Mouse (Mus musculus): ENCODE measurements around the gene Azgp1. TPM values are rescaled to one million over a fixed set of nuclear protein-coding genes. Genes with fewer than 3 reads are reported as not detected.
A peak's percentile ranks its signal among the peaks of the same experiment; 100 is the strongest.
"Not testable (repeated sequence)": the region's sequence is repeated elsewhere in the genome, so short reads cannot be mapped to it uniquely, and the experiment has no call there.

Azgp1 gene
- polyA plus RNA-seq (2011; ENCODE audit: insufficient read depth, insufficient read length, low read depth, missing spikeins): not detected in 2 replicates

DNA sequence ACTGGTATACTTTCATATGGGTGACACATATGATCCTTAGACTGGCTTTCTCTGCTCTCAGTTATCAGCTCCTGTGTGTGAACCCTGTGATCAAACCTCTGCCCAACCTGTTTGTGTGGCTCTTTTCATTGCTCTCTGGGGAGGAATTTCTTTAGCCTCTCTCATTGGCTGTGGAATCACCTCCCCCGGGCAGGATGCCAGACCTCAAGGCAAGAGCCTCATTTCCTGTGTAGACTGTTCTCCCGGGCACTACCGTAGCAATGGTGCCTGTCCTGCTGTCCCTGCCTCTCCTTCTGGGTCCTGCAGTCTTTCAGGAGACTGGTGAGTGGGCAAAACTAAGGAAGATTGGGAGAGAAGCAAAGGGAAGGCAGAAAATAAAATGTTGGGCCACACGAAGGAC is at the start of gene Azgp1:
Azgp1 (plus strand) TSS at position 221 of the 400 bp plus-strand sequence.
- TF ChIP-seq CTCF (IDR thresholded peaks at IDR 0.05; ENCODE audit: low read depth, low read length) (no peak), EP300 (IDR thresholded peaks at IDR 0.05; ENCODE audit: insufficient read depth, low read depth, low read length) (no peak), POLR2A (IDR thresholded peaks at IDR 0.05; ENCODE audit: insufficient read depth, low read length) (no peak)
- no peak within 1 kb of the TSS for H3K27ac ChIP-seq (ENCODE audit: insufficient read depth, low read length)

DNA sequence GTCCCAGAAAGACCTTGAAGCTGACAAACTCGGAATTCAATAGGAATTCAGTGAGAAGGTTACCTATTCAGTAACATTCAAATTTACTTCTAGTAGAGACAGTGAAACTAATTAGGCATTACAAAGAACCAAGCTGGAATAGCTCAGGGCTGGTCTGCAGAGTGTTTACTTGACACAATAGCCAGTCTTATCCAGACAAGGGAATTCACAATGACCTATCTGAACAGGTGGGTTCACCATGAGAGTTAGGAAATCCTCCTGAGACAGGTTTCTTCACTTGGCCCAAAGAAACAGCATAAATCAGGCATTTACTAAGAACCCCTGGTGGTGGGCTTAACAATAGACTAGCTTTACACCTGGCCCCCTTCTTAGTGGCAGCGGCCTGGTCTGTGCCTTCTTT is 47.4 kb upstream of the Azgp1 start:
- H3K27ac ChIP-seq (ENCODE audit: insufficient read depth, low read length): peak overlapping the region; percentile 97; the same call in 1 of the 2 replicates
- not testable (repeated sequence) for H3K9me3 ChIP-seq (replicated peaks; ENCODE audit: control insufficient read depth, insufficient read depth, low read length, poor library complexity, severe bottlenecking); H3K9ac ChIP-seq (ENCODE audit: low read depth, poor library complexity, severe bottlenecking); H3K27me3 ChIP-seq (ENCODE audit: control insufficient read depth, insufficient read depth, low read length, poor library complexity, severe bottlenecking); H3K4me1 ChIP-seq (ENCODE audit: control insufficient read depth, insufficient read depth, low read length); H3K4me3 ChIP-seq (ENCODE audit: low read depth, low read length); H3K36me3 ChIP-seq (ENCODE audit: control insufficient read depth, insufficient read depth, low read length, poor library complexity, severe bottlenecking)
- TF ChIP-seq EP300 (IDR thresholded peaks at IDR 0.05; ENCODE audit: insufficient read depth, low read depth, low read length): 0 out of 2 replicates have a peak, but pooled peaks have one; percentile 28

More for the DNA sequence above, at the start of gene Azgp1:
- no peaks in the 10 kb centered on the region for H3K36me3 ChIP-seq (ENCODE audit: control insufficient read depth, insufficient read depth, low read length, poor library complexity, severe bottlenecking)
- no peaks in the 10 kb centered on the region for H3K27me3 ChIP-seq (ENCODE audit: control insufficient read depth, insufficient read depth, low read length, poor library complexity, severe bottlenecking)
- no peak within 1 kb of the TSS for H3K4me3 ChIP-seq (ENCODE audit: low read depth, low read length)
- no peaks in the 10 kb centered on the region for H3K4me1 ChIP-seq (ENCODE audit: control insufficient read depth, insufficient read depth, low read length)
- H3K9ac ChIP-seq (ENCODE audit: low read depth, poor library complexity, severe bottlenecking): no peak within 1 kb of the TSS
- H3K9me3 ChIP-seq (replicated peaks; ENCODE audit: control insufficient read depth, insufficient read depth, low read length, poor library complexity, severe bottlenecking): no peaks in the 10 kb centered on the region

DNA sequence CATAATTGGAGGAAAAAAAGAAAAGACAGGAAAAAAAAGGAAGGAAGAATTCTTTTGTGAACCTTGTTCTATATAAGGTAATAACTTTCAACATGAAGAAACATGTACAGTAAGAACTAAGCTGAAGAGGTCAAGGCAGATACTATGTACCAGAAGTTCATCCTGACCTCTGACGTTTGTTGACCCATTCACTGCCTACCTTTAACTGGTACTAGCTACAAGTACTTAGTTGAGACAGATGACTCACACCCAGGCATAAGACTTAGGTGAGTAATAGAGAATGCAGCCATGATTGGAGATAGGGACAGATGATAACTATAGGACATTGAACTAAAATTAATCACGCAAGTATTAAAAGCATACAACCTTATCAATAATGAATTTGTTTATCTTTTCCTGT is 44.8 kb upstream of the Azgp1 start:
- no peak for TF ChIP-seq POLR2A (IDR thresholded peaks at IDR 0.05; ENCODE audit: insufficient read depth, low read length)
- TF ChIP-seq EP300 (IDR thresholded peaks at IDR 0.05; ENCODE audit: insufficient read depth, low read depth, low read length): no peak
- no peak for TF ChIP-seq CTCF (IDR thresholded peaks at IDR 0.05; ENCODE audit: low read depth, low read length)
- Histone ChIP-seq H3K27ac (ENCODE audit: insufficient read depth, low read length) (no peak overlapping the region), H3K4me1 (ENCODE audit: control insufficient read depth, insufficient read depth, low read length) (no peaks in the 10 kb centered on the region)

DNA sequence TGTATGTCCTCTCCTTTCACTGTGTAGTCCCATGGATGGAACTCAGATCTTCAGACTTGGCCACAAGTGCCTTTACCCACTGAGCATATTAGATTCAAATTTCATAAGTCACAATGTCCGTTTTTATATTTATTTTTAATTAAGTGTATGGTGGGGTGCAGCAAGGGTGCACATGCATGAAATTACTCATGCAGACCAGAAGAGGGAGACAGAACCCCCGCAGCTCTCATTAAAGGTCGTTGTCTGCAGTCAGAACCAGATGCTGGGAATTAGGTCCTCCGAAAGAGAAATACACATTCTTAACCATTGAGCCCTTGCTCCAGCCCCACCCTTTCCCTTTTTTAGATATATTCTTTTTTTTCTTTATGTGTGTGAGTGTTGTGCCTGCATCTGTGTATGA is 44.1 kb upstream of the Azgp1 start:
- 0 out of 2 replicates have a peak, but pooled peaks cover 3% of the 10 kb centered on the region for H3K9me3 ChIP-seq (replicated peaks; ENCODE audit: control insufficient read depth, insufficient read depth, low read length, poor library complexity, severe bottlenecking)
- TF ChIP-seq CTCF (IDR thresholded peaks at IDR 0.05; ENCODE audit: low read depth, low read length): peak; percentile 24
- TF ChIP-seq EP300 (IDR thresholded peaks at IDR 0.05; ENCODE audit: insufficient read depth, low read depth, low read length): no peak
- H3K36me3 ChIP-seq (ENCODE audit: control insufficient read depth, insufficient read depth, low read length, poor library complexity, severe bottlenecking): no peaks in the 10 kb centered on the region; the same call in 1 of the 2 replicates
- no peaks in the 10 kb centered on the region for H3K4me1 ChIP-seq (ENCODE audit: control insufficient read depth, insufficient read depth, low read length)
- H3K27me3 ChIP-seq (ENCODE audit: control insufficient read depth, insufficient read depth, low read length, poor library complexity, severe bottlenecking): no peaks in the 10 kb centered on the region
- no peak overlapping the region for H3K9ac ChIP-seq (ENCODE audit: low read depth, poor library complexity, severe bottlenecking)
- no peak overlapping the region for H3K4me3 ChIP-seq (ENCODE audit: low read depth, low read length)
- H3K27ac ChIP-seq (ENCODE audit: insufficient read depth, low read length): no peak overlapping the region

More for the DNA sequence above, 44.8 kb upstream of the Azgp1 start:
- no peak overlapping the region for H3K9ac ChIP-seq (ENCODE audit: low read depth, poor library complexity, severe bottlenecking)
- no peak overlapping the region for H3K4me3 ChIP-seq (ENCODE audit: low read depth, low read length)
- no peaks in the 10 kb centered on the region; the same call in 1 of the 2 replicates for H3K36me3 ChIP-seq (ENCODE audit: control insufficient read depth, insufficient read depth, low read length, poor library complexity, severe bottlenecking)
- 0 out of 2 replicates have a peak, but pooled peaks cover 3% of the 10 kb centered on the region for H3K9me3 ChIP-seq (replicated peaks; ENCODE audit: control insufficient read depth, insufficient read depth, low read length, poor library complexity, severe bottlenecking)
- H3K27me3 ChIP-seq (ENCODE audit: control insufficient read depth, insufficient read depth, low read length, poor library complexity, severe bottlenecking): no peaks in the 10 kb centered on the region

DNA sequence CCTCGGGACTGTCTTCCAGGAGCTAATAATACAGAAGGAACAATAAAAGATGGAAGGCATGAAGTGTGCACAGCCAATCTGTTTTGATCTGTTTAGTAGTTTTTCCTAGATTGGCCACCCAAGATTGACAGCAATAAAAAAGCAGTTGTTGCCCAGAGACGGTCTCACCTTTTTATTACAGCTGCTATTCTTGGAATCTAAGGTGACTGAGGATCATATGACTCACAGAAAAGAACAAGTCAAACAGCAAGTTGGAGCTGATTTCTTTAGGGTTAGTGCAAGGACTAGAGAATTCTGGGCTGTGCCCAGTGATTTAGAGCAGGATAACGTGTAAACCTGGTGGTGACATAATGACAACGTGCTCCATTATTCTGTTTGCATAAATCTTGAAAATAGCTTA is 40.4 kb upstream of the Azgp1 start:
- Histone ChIP-seq H3K9ac (ENCODE audit: low read depth, poor library complexity, severe bottlenecking) (no peak overlapping the region), H3K9me3 (replicated peaks; ENCODE audit: control insufficient read depth, insufficient read depth, low read length, poor library complexity, severe bottlenecking) (no peaks in the 10 kb centered on the region), H3K36me3 (ENCODE audit: control insufficient read depth, insufficient read depth, low read length, poor library complexity, severe bottlenecking) (no peaks in the 10 kb centered on the region), H3K4me1 (ENCODE audit: control insufficient read depth, insufficient read depth, low read length) (no peaks in the 10 kb centered on the region), H3K27ac (ENCODE audit: insufficient read depth, low read length) (no peak overlapping the region), H3K4me3 (ENCODE audit: low read depth, low read length) (no peak overlapping the region), H3K27me3 (ENCODE audit: control insufficient read depth, insufficient read depth, low read length, poor library complexity, severe bottlenecking) (no peaks in the 10 kb centered on the region)
- TF ChIP-seq CTCF (IDR thresholded peaks at IDR 0.05; ENCODE audit: low read depth, low read length): no peak
- TF ChIP-seq POLR2A (IDR thresholded peaks at IDR 0.05; ENCODE audit: insufficient read depth, low read length): no peak
- no peak for TF ChIP-seq EP300 (IDR thresholded peaks at IDR 0.05; ENCODE audit: insufficient read depth, low read depth, low read length)

DNA sequence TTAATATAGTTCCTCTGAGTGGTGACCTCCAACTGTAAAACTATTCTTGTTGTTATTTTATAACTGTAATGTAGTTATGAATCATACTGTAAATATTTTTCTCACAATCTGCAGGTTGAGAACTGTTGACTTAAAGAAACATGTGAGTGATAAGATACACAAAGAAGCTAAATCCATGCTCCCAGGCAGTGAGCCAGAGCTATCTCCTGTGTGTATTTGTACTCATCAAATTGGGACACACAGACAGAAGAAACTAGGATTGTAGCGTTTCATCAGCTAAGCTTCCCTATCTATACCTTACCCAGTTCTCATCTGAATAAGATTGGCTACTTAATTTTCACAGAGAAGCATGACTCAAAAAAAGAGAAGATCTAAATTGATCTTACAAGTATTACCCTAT is 38.2 kb upstream of the Azgp1 start:
- Histone ChIP-seq H3K4me1 (ENCODE audit: control insufficient read depth, insufficient read depth, low read length) (no peaks in the 10 kb centered on the region), H3K27ac (ENCODE audit: insufficient read depth, low read length) (no peak overlapping the region), H3K27me3 (ENCODE audit: control insufficient read depth, insufficient read depth, low read length, poor library complexity, severe bottlenecking) (no peaks in the 10 kb centered on the region), H3K9ac (ENCODE audit: low read depth, poor library complexity, severe bottlenecking) (no peak overlapping the region), H3K4me3 (ENCODE audit: low read depth, low read length) (no peak overlapping the region), H3K36me3 (ENCODE audit: control insufficient read depth, insufficient read depth, low read length, poor library complexity, severe bottlenecking) (no peaks in the 10 kb centered on the region), H3K9me3 (replicated peaks; ENCODE audit: control insufficient read depth, insufficient read depth, low read length, poor library complexity, severe bottlenecking) (no peaks in the 10 kb centered on the region)
- TF ChIP-seq POLR2A (IDR thresholded peaks at IDR 0.05; ENCODE audit: insufficient read depth, low read length) (no peak), CTCF (IDR thresholded peaks at IDR 0.05; ENCODE audit: low read depth, low read length) (no peak), EP300 (IDR thresholded peaks at IDR 0.05; ENCODE audit: insufficient read depth, low read depth, low read length) (no peak)
